Mouse (Mus musculus): ENCODE data around the gene Gpat3. TPM values are rescaled to one million over a fixed set of nuclear protein-coding genes. Genes with fewer than 3 reads are reported as not detected.

Gene Gpat3
- 6.0 TPM for total RNA-seq (2023)

GRCm38 (mm10) chr5:100845485-100845847 is at the start of gene Gpat3:
Gene Gpat3 (plus strand): TSS chr5:100845713.

GRCm38 (mm10) chr5:100798165-100798860 is 47.2 kb upstream of the Gpat3 start, which contains the start of the genes Helq and Mrps18c:
Gene Helq (minus strand): TSS chr5:100798598.
Gene Mrps18c (plus strand): TSS chr5:100798627.

GRCm38 (mm10) chr5:100820483-100821184 is 24.9 kb upstream of the Gpat3 start, which contains the start of gene Abraxas1:
Gene Abraxas1 (minus strand): TSS chr5:100820965.

Other genes with a start within 250 kb of the Gpat3 start
- gene Coq2, start 170.6 kb upstream of the Gpat3 start, total RNA-seq (2023) = 35.6 TPM
- gene Hpse, start 126.0 kb upstream of the Gpat3 start, total RNA-seq (2023) = 2.3 TPM
- gene Helq, start 47.1 kb upstream of the Gpat3 start, total RNA-seq (2023) = 27.0 TPM
- 64.5 TPM for gene Mrps18c, start 47.1 kb upstream of the Gpat3 start, total RNA-seq (2023)
- gene Abraxas1, start 24.7 kb upstream of the Gpat3 start, total RNA-seq (2023) = 18.7 TPM

Data from CD4-positive naive resting alpha-beta T cell, adult 76 days (primary cell).